Mouse (Mus musculus) heart, adult 2 months (tissue): Measurements from ENCODE around the gene Nbea.

ENCODE experiments used
- CTCF ChIP-seq: fragments of 200-600 bp; IDR thresholded peaks from 2 replicates; pipeline ENCODE4 v1.8.1; 2022; ENCODE audit warnings: antibody characterized with exemption, mild to moderate bottlenecking, moderate library complexity
- POLR2A ChIP-seq: fragments of 200-500 bp; IDR thresholded peaks from 2 replicates; pipeline ENCODE4 v1.6.1; 2011; ENCODE audit warnings: mild to moderate bottlenecking, low read depth, low read length, control low read depth; ENCODE audit not compliant: insufficient read depth

DNA sequence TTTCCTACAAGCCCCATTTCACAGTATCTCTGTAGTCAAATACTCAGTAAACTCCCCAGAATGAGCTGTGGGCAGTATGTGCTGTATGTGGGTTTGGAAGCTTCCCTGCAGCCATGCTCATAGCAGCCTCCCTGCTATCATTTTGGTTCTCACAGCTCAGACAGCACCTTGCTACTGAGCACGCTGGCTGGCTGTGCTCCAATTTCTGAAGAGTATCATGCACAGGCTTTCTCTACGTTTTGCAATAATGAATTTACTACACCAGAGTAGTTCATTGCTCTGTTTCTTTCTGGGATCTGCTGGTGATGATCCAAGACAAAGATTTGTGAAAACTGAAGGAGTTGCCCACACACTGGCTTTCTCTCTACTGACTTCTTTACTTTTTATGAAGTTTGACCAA is 505.8 kb downstream of the Nbea start:
- TF ChIP-seq POLR2A = no peak
- TF ChIP-seq CTCF = no peak
